Mouse (Mus musculus) intestine, postnatal 0 days (tissue): Measurements from ENCODE around the gene Aspscr1. TPM values are rescaled to one million over a fixed set of nuclear protein-coding genes. Genes with fewer than 3 reads are reported as not detected.

ENCODE experiments used
- ATAC-seq: fragments of 200-750 bp; cut with Nextera tagmentation; 2 replicates; pipeline ENCODE4 v1.8.0; 2017; ENCODE audit warnings: mild to moderate bottlenecking, moderate TSS enrichment, moderate library complexity
- H3K27ac ChIP-seq: fragments of 300-500 bp; sonication (generic); 2 replicates; pipeline ENCODE4 v1.5.1; 2014; ENCODE audit warnings: mild to moderate bottlenecking, low read depth, low read length, moderate library complexity
- H3K27me3 ChIP-seq: fragments of 300-500 bp; sonication (generic); replicated peaks from 2 replicates; pipeline ENCODE4 v1.6.1; 2014; ENCODE audit warnings: low read length, mixed read lengths; ENCODE audit not compliant: control insufficient read depth, insufficient read depth
- H3K36me3 ChIP-seq: fragments of 300-500 bp; sonication (generic); 2 replicates; pipeline ENCODE4 v1.6.1; 2014; ENCODE audit warnings: mild to moderate bottlenecking, moderate library complexity; ENCODE audit not compliant: control insufficient read depth, insufficient read depth
- H3K4me1 ChIP-seq: fragments of 300-500 bp; sonication (generic); replicated peaks from 2 replicates; pipeline ENCODE4 v1.6.1; 2014; ENCODE audit warnings: antibody characterized with exemption, low read length, mixed read lengths; ENCODE audit not compliant: control insufficient read depth, insufficient read depth
- H3K4me2 ChIP-seq: fragments of 300-500 bp; sonication (generic); replicated peaks from 2 replicates; pipeline ENCODE4 v1.6.1; 2014; ENCODE audit warnings: low read depth, mild to moderate bottlenecking, moderate library complexity
- H3K4me3 ChIP-seq: fragments of 300-500 bp; sonication (generic); 2 replicates; pipeline ENCODE4 v1.5.1; 2014; ENCODE audit warnings: low read depth, low read length
- H3K9ac ChIP-seq: fragments of 300-500 bp; sonication (generic); 2 replicates; pipeline ENCODE4 v1.6.1; 2014; ENCODE audit warnings: mild to moderate bottlenecking, low read depth, low read length
- H3K9me3 ChIP-seq: fragments of 300-500 bp; sonication (generic); 2 replicates; pipeline ENCODE4 v1.6.1; 2016; ENCODE audit warnings: mixed run types; ENCODE audit not compliant: control insufficient read depth
- CTCF ChIP-seq: sonication (generic); IDR thresholded peaks from 2 replicates; pipeline ENCODE4 v1.5.1; 2016; ENCODE audit warnings: low read depth, mild to moderate bottlenecking, control low read depth, antibody characterized with exemption, moderate library complexity
- WGBS: fragments of 180-500 bp; shearing (Covaris S2); extraction: QIAGEN DNeasy Blood & Tissue Kit; methylation state at CpG from one replicate; pipeline ENCODE4 v1.1.7; 2014; 5-methylcytosine and 5-hydroxymethylcytosine counted together
- polyA plus RNA-seq: library from polyadenylated mRNA; unstranded; fragments of >200 nt; fragmentation: Nextera tagmentation; extraction: Ambion mirVana; gene quantifications from 2 replicates; pipeline ENCODE4 v1.2.1, GENCODE M21; 2015

Gene Aspscr1
- polyA plus RNA-seq, 1 experiment from 2014 or later, result 105 TPM

GRCm38 (mm10) chr11:120703696-120704454, 31.1 kb downstream of the Aspscr1 start:
- Histone ChIP-seq H3K4me2 (no peak overlapping the region), H3K9ac (no peak overlapping the region)

GRCm38 (mm10) chr11:120704486-120705325, 31.9 kb downstream of the Aspscr1 start:
- Histone ChIP-seq H3K4me3 (no peak overlapping the region), H3K4me1 (no peaks in the 10 kb centered on the region), H3K9me3 (no peaks in the 10 kb centered on the region), H3K27me3 (no peaks in the 10 kb centered on the region), H3K36me3 (peaks cover 48% of the 10 kb centered on the region), H3K9ac (no peak overlapping the region), H3K27ac (no peak overlapping the region), H3K4me2 (no peak overlapping the region)
- no peak for TF ChIP-seq CTCF
- 59% methylated on average over 8 of the region's 8 CpGs for WGBS
- ATAC-seq, result no peak

More at GRCm38 (mm10) chr11:120703696-120704454, 31.1 kb downstream of the Aspscr1 start:
- Histone ChIP-seq H3K27me3 (no peaks in the 10 kb centered on the region), H3K4me3 (no peak overlapping the region), H3K36me3 (peaks cover 46% of the 10 kb centered on the region), H3K4me1 (no peaks in the 10 kb centered on the region), H3K9me3 (no peaks in the 10 kb centered on the region), H3K27ac (no peak overlapping the region)
- 49% methylated on average over 15 of the region's 15 CpGs for WGBS
- TF ChIP-seq CTCF, result peak; percentile 41
- no peak for ATAC-seq

GRCm38 (mm10) chr11:120706120-120706519, 33.3 kb downstream of the Aspscr1 start:
- H3K4me2 ChIP-seq, result no peak overlapping the region
- WGBS, result 66% methylated on average over 5 of the region's 5 CpGs
- no peak for ATAC-seq
- H3K4me1 ChIP-seq, result no peaks in the 10 kb centered on the region
- peaks cover 49% of the 10 kb centered on the region for H3K36me3 ChIP-seq
- no peaks in the 10 kb centered on the region for H3K27me3 ChIP-seq
- H3K9me3 ChIP-seq, result no peaks in the 10 kb centered on the region
- H3K4me3 ChIP-seq, result no peak overlapping the region
- no peak overlapping the region for H3K9ac ChIP-seq
- H3K27ac ChIP-seq, result no peak overlapping the region
- TF ChIP-seq CTCF, result no peak

- no peaks in the 10 kb centered on the region for H3K9me3 ChIP-seq
- H3K4me1 ChIP-seq, result no peaks in the 10 kb centered on the region
- no peak for TF ChIP-seq CTCF
- ATAC-seq, result no peak
- H3K36me3 ChIP-seq, result peaks cover 41% of the 10 kb centered on the region
- no peak overlapping the region for H3K4me3 ChIP-seq
- WGBS, result 47% methylated on average over 11 of the region's 12 CpGs
- no peak overlapping the region for H3K9ac ChIP-seq
- no peak overlapping the region for H3K27ac ChIP-seq
- H3K4me2 ChIP-seq, result no peak overlapping the region
- H3K27me3 ChIP-seq, result no peaks in the 10 kb centered on the region
These were observed 34.5 kb downstream of the Aspscr1 start for GRCm38 (mm10) chr11:120707225-120707624.

GRCm38 (mm10) chr11:120707969-120708368, 35.2 kb downstream of the Aspscr1 start:
- no peak overlapping the region for H3K4me2 ChIP-seq
- H3K27me3 ChIP-seq, result no peaks in the 10 kb centered on the region
- TF ChIP-seq CTCF, result no peak
- no peak overlapping the region for H3K9ac ChIP-seq
- H3K9me3 ChIP-seq, result no peaks in the 10 kb centered on the region
- H3K36me3 ChIP-seq, result peaks cover 36% of the 10 kb centered on the region; the same call in 1 of the 2 replicates
- WGBS, result 55% methylated on average over 5 of the region's 5 CpGs
- H3K4me3 ChIP-seq, result no peak overlapping the region
- no peak overlapping the region; the same call in 1 of the 2 replicates for H3K27ac ChIP-seq
- ATAC-seq, result no peak
- no peaks in the 10 kb centered on the region for H3K4me1 ChIP-seq

GRCm38 (mm10) chr11:120709551-120709950, 36.8 kb downstream of the Aspscr1 start:
- WGBS, result 31% methylated on average over 2 of the region's 2 CpGs
- peaks cover 26% of the 10 kb centered on the region; the same call in 1 of the 2 replicates for H3K36me3 ChIP-seq
- H3K4me2 ChIP-seq, result 0 out of 2 replicates have a peak overlapping the region, but pooled peaks have one; percentile 27
- TF ChIP-seq CTCF, result no peak
- H3K4me1 ChIP-seq, result peaks cover 5% of the 10 kb centered on the region
- H3K9ac ChIP-seq, result no peak overlapping the region
- H3K27ac ChIP-seq, result peak overlapping the region; percentile 79
- H3K9me3 ChIP-seq, result no peaks in the 10 kb centered on the region
- no peaks in the 10 kb centered on the region for H3K27me3 ChIP-seq
- H3K4me3 ChIP-seq, result no peak overlapping the region
- peak; percentile 39 for ATAC-seq
